Mouse (Mus musculus): ENCODE data around the gene H2afy2.
A peak's percentile ranks its signal among the peaks of the same experiment; 100 is the strongest.

Gene H2afy2

GRCm38 (mm10) chr10:61782799-61783611, 942 bp downstream of the H2afy2 start:
- peak in 1 of 2 experiments; percentile 3 for DNase-seq

DNA sequence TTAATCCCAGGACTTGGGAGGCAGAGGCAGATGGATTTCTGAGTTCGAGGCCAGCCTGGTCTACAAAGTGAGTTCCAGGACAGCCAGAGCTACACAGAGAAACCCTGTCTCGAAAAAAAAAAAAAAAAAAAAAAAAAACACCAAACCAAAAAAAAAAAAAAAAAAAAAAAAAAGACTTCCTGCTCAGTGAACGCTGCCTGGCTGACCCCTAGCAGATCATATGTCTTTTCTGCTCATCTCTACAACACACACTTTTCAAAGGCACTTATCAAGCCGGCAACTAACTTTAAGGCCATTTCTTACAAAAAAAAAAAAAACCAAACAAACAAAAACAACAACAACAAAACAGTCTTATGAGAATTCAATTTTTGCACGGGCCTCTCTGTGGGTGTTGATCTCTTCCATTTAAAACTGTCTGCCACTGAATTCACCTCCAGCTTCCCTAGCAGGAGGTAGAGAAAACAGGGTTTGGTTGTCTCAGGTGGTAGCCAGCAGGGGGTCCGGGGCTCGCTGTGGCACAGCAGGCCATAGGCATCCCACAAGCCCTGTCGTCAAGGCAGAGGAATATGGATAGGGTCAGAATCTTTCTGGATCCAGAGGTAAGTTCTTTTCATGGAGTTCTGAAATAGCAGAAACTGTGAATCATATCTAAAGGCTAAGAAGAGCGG, 2.4 kb downstream of the H2afy2 start:
- no peak for DNase-seq

DNA sequence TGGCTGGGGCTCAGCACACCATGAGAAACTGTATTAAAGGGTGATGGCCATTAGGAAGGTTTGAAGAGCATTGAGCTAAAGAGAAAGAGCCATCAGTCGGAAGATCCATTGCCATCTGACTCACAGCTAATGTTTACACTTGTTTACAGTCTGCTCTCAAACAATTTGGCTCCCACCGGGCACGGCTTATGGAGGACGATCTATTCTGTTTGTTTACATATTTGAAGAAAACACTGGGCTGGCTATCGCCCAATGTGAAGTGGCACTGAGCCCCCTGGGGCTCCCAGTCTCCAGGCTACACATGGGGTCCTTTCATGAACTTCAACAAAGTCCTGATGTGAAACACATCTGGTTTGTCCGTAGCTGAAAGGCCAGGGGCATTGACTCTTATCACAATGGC, 17.1 kb downstream of the H2afy2 start:
- no peak for DNase-seq

GRCm38 (mm10) chr10:61765558-61765957, 18.4 kb downstream of the H2afy2 start:
- no peak for DNase-seq

- DNase-seq, result no peak
Observed at GRCm38 (mm10) chr10:61764689-61765088, 19.3 kb downstream of the H2afy2 start.

DNA sequence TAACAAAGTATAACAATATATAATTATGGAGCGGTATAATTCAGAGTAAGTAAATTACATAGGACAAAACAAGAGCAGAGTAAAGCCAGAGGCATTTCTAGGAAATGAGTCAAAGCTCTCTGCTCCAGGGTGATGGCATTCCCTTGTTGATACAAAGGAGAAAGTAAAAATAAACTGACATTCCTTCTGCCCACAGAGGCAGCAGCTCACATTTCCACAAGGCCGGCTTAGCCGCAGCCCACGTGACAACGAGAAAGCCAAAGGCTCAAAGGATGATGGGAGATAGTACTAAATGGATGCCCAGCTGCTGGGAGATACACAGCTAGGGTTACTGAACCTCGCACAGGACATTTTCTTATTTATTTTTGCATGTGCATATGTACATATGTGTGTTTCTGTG, 24.1 kb downstream of the H2afy2 start:
- no peak for DNase-seq

DNA sequence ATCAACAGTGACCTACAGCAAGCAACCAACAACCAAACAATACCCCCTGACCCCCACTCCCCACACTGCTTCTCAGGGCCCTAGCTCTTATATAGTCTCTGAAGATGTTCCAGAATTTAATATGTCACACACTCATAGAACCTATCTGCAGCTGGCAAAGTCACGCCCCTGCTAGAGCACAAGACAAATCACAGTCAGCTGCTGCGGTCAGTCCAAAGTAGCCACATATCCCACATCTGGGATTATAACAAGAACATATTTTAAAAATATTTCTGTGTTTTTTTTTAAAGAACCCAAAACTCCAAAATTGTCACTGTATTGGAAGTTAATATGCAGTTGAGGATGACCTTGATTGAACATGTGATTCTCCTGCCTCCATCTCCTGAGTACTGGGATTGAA, 25.0 kb downstream of the H2afy2 start:
- DNase-seq, result no peak

DNA sequence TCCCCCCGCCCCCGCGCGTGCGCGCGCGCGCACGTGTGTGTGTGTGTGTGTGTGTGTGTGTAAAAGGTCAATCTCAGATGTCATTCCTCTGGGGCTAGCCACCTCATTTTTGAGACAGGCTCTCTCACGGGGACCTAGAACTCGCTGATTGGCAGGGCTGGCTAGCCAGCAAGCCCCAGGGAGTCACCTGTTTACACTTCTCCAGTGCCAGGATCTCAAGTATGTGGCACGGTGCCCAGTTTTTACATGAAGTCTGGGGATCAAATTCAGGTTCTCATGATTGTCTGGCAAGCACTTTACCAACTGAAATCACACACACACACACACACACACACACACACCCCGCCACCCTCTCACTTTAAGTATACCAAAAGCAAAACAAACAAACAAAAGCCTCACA, 26.9 kb downstream of the H2afy2 start:
- DNase-seq, result no peak

DNA sequence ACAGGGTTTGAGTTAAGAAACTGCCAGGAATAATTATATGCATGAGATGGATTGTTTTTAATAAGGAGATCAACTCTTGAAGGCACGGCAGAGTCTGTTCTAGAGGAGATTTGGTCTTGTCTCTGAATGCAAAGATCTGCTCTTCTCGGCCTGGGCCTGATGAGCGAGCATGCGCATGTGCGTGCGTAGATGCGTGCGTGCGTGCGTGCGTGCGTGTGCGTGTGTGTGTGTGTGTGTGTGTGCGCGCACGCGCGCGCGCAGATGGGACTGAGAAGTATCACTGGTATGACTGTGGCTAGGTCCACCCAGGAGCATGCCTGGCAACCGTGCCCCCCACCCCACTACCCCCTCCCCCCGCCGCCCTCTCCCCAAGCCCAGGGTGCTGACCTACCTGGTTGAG, 30.9 kb downstream of the H2afy2 start:
- no peak for DNase-seq

GRCm38 (mm10) chr10:61751534-61752219, 32.3 kb downstream of the H2afy2 start:
- DNase-seq, result no peak

- DNase-seq, result no peak
Observed at GRCm38 (mm10) chr10:61750014-61750413, 33.9 kb downstream of the H2afy2 start.

- DNase-seq, result no peak
Observed at GRCm38 (mm10) chr10:61747302-61747701, 36.6 kb downstream of the H2afy2 start.

GRCm38 (mm10) chr10:61745133-61745532, 38.8 kb downstream of the H2afy2 start:
- no peak for DNase-seq

- DNase-seq, result no peak
Observed at GRCm38 (mm10) chr10:61742336-61742735, 41.6 kb downstream of the H2afy2 start.

GRCm38 (mm10) chr10:61741873-61742272, 42.1 kb downstream of the H2afy2 start:
- DNase-seq, result no peak

DNA sequence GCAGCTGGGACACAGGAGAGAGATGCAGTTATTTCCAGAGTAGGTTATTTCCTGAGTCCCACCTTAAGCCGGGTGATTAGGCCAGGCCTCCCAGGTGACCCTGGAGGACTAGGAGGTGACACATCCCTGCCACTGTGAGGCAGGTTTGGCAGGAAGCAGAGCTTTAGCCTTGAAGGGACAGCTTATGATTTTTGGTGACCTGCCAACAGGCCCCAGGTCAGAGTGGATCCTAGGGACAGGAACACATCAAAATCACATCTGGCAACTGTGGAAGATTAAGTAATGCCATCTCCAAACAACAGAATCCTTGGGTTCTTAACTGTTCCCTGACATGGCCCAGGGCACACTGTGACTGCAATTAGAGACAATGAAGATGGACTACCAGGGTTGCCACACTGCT, 42.6 kb downstream of the H2afy2 start:
- no peak for DNase-seq

DNA sequence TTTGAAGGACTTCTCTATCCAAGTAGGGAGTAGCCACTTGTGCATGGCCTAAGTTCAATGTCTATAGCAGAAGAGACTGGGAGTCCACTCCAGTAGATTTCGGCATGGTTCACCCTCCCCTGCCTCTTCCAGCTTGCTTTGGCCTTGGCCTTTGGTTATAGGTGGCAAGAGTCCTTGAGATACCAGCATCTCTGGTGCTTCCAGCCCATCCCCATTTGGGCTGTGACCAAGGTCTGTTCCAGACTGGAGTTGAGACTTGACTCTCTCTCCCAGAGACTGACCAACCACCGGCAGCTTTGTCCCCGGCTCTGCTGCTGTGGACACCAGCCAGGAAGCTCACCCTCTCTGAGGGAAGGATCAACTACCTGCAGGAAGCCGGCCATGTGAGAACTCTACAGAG, 45.8 kb downstream of the H2afy2 start:
- no peak for DNase-seq

DNA sequence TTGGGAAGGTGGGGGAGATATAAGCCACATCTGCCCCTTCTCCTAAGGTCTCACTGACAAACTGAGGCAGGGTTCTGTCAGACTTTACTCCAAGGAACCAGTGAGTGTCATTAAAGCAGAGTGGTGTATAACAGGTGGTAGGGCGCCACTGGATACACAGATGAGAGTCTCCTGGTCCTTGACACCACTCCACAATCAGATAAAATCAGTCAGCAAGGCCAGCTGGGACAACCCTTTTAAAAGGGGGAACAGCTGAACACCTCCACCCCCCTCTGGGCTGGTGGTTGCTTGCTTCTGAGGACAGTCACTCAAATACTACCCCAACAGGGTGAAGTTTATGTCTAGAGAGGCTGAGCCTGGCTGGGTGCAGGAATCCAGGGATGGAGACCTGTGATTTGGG, 46.4 kb downstream of the H2afy2 start:
- DNase-seq, result no peak

DNA sequence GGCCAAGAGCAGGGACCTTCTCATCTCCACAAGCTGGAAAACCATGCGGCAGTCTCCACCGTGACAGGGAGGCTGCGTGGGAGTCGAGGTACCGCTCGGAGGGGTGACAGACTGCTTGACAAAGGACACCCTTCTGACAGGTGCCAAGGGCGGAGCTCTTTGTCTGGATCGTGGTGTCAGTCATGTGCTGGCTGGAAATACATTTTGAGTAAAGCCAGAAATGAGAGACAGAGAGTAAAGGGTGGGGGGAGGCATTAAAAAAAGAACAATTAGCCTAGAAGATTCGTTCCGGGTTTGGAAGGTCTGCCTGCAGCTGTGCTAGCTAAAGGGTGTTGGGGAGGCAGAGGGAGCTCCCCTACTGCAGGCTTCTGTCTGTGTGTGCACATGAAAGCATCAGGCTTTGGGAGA, 47.3 kb downstream of the H2afy2 start:
- no peak for DNase-seq

DNA sequence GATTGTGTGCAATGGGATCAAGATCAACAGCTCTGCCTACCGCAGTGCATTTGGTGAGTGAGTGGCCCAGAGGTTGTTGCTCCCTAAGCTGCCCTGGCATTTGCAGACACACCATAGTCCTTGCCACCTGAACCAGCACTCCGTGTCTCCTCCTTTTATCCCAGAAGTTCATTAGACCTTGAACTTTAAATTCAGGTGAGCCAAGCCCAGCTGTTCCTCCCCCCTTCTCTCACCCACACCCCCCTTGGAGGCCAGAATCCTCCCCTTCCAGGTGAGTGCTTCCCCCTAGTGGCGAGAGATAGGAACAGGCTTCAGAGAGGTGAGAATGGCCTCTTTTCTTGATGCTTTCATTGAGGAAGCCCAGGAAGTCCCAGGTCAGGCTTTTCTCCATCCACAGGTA, 49.6 kb downstream of the H2afy2 start:
- no peak for DNase-seq

- DNase-seq, result no peak
Observed at GRCm38 (mm10) chr10:61730171-61730570, 53.8 kb downstream of the H2afy2 start.

DNA sequence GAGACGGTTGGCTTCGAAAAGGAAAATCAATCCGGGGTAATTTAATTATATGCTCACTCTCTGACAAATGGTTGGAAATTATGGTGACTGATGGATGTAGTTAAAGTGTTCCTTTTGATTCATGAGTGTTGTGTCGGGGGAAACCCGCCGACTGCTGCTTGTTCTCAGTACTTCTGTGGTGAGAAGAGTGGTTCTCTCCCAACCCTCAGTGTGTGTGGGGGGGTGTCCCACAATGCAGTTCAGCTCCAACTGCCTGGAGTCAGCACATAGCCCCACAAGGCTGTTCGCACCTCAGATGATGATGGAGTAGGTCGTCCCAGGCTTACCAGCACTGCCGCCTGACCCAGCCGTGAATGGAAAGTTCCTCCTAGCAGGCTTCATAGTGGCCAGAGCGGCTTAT, 54.8 kb downstream of the H2afy2 start:
- DNase-seq, result no peak

GRCm38 (mm10) chr10:61723271-61723670, 60.7 kb downstream of the H2afy2 start:
- DNase-seq, result no peak

DNA sequence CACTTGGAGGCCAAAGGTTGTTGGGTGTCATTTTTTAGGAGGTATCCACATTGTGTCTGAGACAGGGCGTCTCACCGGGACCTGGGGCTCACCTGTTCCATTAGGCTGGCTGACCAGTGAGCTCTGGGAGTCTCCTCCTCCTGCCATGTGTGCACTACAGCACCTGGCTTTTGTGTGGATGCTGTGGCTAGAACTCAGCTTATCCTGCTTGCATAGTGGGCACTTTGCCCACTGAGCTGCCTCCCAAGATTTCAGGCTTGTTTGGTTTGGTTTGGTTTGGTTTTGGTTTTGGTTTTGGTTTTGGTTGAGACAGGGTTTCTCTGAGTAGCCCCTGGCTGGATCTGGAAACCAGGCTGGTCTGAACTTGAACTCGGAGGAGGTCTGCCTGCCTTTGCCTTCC, 61.7 kb downstream of the H2afy2 start:
- no peak for DNase-seq

Measured in spleen, adult 18-20 months (tissue).